Mouse (Mus musculus) effector memory CD4-positive, alpha-beta T cell, adult 5 months (primary cell): ENCODE measurements around the gene Wdfy3. TPM values are rescaled to one million over a fixed set of nuclear protein-coding genes. Genes with fewer than 3 reads are reported as not detected.

Experiments used
- polyA plus RNA-seq: library from polyadenylated mRNA; unstranded; fragments of 100-300 nt; shearing (Covaris generic); gene quantifications from one replicate; pipeline ENCODE4 v1.2.1, GENCODE M21; 2017

Gene Wdfy3
- not detected for polyA plus RNA-seq

DNA sequence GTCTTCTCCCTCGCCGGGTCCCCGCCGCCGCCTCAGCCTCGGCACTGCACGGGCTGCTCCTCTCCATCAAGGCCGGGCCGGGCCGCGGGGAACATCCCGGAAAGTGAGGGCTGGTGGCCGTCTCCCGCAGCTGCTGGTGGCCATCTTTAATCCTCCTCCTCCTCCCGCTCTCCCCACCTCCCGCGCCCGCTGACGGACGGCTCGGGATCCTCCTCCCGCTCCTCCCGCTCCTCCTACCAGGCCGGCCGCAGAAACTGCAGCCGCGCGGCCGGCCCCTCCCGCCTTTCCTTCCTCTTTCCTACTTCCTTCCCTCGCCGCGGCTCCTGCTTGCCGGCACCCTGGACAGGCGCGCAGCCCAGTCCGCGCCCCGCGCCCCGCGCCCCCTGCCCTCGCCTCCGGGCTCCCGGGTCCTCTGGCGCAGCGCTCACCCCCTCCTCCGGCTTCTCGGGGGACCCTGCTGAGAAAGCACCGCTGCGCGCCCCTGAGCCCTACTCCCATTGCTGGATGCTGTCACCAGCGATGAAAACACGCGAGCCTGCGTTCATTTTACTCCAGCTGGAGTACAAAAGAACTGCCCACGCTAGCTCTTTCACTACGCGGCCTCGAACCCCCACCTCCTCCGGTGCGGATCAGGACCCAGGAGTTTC is at the start of gene Wdfy3:
Gene Wdfy3, minus strand, starts transcription at position 155 of the 647 bp plus-strand sequence.

